Mouse (Mus musculus) neural tube, embryonic 10.5 days (tissue): ENCODE measurements around the gene Tmem273.

Experiments
- DNase-seq: peaks from one replicate; pipeline ENCODE4 v3.0.0-alpha.2; 2017; ENCODE audit warnings: low spot score; ENCODE audit errors: extremely low spot score

Tmem273 gene

DNA sequence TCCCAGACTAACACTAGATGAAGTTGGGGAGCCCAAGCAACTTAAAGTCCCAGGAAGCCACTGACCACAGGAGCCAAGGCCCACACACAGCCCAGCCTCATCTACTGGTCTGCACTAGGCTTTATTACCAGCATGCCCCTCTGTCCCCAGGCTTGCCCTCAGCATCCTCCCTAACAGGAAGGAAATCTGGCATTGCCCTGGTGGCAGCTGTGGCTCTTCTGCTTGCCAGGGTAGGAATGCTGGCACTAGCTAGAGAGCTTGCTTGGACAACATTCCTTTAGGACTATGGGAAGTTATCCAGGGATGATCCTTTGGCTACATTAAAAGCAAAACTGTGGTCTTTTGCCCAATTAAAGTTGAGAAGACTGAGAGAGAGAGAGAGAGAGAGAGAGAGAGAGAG is 24.3 kb downstream of the Tmem273 start:
- no peak for DNase-seq

DNA sequence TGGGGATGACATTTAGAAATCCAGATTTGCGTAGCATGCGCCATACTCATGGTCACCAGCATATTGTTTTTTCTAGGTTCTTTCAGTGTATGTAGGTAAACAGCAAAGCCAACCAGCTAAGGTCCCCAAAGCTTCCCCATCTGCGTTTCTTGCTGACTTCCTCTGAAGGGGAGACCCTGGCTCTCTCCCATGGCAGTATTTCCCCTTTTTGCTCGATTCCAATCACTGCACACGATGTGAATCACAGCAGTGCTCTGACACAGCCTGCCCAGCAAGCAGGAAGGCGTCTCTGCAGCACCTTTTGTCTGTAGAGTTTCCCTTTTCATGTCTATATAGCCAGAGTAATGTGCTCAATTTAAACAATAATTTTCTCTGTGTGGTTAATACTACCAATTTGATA is 26.7 kb downstream of the Tmem273 start:
- no peak for DNase-seq

DNA sequence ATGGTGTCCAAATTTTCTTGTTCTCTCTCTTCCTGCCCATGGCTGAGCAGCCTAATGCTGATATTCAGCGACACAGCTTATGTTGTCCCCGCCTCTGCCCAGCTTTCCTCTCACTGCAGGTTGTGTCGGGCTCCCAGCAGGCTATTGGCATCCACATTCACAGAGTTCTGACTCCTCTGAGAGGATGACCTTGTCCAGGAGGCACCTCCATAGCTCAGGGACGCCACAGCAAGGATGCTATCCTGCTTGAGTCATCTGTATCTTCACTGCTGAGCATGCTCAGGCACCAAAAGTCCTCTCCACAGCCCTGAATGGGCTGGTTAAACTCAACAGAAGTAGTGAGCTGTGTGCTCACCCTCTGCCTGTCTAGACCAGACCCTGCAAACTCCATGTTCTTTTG is 29.2 kb downstream of the Tmem273 start:
- DNase-seq = no peak

DNA sequence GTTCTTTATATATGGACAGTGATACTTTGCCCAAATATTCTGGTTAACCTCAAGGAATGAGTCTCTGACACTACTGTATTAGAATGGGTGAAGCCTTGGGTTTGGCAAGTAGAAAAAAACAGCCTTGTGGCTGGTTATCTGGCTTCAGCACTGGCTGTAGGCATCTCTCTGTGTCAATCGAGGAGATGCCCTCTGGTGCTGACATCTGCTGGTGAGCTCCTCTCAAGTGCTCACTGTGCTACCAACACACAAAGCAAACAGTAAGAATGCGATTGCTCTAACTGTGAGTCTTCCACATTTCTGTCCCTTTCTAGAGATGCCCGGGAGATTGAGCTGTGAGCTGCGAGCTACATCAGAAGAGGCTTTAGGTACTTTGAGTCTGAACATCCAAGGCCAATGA is 30.8 kb downstream of the Tmem273 start:
- DNase-seq = no peak

DNA sequence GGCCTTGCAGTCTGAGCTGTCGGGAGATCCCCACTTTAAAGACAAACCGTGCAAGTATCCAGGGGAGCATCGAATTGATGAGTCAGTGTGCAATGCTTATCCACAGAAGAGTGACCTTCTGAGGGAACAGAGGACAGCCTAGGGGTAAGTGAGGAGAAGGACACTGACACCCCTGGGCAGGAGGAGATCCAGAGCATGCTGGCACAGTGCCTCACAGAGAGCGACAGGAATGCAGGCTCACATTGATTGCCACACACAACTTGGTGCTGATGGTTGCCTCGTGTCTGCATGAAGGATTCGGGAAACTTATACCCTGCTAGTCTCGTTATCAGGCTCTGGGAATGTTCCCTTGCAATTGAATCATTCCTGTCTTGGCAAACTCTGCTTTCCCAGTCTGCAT is 31.5 kb downstream of the Tmem273 start:
- no peak for DNase-seq

DNA sequence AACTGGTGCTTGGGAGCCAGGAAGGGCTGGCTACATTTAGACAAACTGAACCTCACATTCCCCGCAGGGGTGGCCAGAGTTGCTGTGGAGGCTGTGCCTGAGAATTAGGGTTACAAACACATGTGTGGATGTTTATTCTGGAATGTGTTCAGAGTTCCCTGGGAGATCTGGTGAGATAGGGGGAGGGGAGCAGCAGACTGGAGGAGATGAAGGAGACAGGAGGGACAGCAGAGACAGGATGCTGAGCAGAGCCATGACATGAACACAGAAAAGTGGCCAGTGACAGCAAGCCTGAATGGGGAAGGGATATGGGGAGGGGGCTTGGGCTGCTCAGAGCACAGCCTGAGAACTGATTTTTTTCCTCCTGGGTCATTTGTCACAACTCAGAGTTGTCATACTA is 33.5 kb downstream of the Tmem273 start:
- no peak for DNase-seq

DNA sequence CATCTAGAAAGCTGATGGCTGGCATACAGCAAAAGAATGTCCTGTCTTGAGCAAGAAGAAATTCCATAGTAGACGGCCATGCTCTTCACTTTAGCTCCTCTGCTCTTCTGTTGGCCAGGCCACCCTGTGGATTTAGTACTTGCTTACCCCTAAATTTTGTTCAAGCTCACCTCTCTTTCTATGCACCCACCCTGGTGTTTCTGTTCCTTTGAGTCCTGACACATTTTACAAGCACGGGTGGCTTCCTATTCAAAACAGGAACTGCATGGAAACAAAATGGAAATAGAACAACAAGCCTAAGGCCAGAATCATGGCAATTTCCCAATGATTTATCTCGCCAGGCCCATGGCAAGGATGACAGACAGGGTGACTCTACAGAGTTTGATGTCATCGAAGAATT is 37.0 kb downstream of the Tmem273 start:
- DNase-seq = no peak

DNA sequence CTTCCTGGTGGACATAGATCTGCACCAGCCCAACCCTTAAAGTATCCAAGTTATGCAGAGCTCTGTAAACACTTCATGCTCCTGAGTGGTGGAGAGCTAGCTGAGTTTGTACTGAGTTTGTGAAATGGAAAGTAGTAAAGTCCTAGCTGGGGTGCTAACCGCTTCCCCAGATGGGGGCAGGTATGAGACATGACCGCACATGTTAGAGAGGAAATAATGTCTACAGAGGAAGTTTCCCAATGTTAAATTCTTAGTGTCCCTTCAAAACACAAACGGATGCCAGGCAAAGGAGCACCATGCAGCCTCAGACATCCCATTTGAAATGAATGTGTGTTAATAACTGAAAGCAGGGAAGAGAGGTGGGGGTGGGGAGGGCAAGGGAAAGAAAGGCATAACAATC is 38.1 kb downstream of the Tmem273 start:
- DNase-seq = no peak

DNA sequence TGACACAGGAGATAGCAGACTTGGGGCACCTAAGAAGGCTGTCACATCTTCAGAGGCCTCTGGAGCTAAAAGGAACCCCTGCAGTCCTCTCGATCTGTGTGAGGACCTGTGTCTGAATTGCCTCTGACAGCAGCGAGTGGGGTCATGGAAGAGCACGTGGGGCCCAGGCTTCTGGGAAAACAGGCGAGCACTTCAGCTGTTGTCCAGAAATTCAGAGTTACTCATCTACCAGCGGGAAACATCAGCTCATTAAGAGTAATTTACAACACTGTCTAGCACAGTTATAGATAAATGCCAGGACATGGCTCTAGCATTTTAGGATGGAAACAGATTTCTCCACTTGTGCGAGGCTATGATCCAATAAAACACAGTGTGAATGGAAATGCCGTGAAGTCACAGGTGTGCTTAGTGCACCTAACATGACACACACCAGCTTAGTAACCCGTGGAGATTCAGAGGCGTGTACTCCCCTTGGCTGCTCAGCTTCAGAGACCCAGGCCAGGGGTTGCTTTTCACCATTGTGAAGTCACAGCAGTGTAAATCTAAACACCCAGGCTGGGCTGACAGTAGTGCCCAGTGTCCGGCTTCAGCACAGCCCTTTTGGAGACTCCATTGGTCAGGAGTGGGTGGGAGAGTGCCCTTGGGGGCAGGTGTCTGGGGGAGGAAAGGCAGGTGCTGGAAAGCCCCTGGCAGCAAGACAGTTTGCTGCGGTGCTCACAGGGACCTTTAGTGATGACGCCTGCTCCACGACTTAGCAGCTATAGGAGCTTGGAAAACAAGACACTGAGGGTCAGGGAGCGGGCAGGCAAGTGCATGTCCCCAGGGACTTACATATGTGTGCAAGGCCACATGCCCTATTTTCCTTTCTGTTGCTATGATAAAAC is 38.7 kb downstream of the Tmem273 start:
- no peak for DNase-seq

DNA sequence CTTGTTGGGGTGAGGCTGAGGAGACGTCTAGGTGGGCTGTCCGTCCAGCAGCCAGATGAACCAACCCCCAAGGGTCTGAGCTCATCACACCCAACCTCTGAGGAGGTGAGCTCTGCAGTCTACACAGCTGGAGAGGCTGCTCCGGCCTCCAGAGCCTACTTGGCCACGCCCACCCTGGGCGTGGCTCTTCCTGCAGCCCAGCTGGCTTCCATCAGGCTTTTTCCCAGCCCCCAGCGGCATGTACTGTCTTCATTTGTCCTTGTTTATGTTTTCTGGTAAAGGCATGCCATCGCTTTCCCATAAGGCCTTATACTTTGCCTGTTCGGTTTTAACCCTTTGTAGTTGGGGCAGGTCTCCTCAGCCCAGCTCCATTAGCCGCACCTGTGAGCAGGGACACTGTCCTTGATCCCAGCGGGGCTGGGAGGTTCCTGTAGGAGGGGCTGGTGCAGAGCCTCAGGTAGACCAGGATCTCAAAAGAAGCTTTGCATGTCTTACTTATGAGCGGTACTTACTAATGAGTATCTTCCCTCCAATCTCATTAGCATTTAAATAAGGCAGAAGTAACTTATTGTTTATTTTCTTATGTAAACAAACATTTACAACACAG is 39.8 kb downstream of the Tmem273 start:
- DNase-seq = peak; percentile 64

DNA sequence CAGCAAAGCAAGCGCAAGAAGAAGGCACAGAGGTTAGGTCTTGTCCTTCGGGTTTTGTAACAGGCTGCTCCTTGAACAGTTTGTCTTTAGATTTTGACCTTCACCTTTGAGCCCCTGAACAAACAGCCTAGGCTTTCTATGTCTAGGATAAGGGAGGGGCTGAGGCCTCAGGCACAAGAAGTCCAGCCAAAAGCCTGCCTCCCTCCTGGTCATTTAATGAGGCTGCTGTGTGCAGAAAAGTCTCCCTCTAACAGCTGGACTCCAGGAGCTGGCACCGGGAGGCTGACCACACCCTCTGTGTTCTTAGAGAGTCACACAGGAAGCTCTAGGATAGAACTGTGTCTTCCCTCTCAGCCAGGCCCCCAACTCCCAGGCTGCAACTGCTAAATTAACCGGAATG is 41.4 kb downstream of the Tmem273 start:
- DNase-seq = no peak

DNA sequence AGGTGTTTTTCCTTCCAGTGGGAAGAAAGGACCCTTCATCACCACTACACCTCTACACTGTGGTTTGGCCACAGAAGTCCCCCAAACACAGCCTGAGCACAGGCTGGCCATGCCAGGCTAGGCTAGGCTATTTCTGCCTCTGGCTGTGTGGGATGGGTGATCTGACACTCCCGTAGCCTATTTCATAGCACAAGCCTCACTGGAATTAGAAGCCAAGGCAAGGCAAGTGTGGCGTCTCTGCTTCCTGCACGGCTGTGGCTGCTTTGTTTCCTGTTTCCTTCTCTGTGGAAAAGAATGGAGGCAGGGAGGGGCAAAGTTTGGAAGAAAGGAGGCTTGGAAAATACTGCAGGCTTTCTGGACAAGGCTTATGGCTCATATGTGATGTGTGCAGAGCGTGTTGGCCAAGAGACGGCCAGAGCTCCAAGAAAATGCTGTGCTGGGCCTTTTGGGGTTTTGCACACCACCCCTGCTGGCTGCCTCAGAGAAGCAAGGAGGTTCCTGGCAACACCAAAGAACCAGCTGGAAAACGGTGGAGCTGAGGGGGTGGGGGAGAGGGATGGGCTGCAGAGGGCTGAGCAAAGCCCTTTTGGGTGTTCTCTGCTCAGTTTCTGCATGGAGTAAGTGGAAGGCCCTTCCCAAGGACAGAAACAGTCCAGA is 42.4 kb downstream of the Tmem273 start:
- DNase-seq = no peak

DNA sequence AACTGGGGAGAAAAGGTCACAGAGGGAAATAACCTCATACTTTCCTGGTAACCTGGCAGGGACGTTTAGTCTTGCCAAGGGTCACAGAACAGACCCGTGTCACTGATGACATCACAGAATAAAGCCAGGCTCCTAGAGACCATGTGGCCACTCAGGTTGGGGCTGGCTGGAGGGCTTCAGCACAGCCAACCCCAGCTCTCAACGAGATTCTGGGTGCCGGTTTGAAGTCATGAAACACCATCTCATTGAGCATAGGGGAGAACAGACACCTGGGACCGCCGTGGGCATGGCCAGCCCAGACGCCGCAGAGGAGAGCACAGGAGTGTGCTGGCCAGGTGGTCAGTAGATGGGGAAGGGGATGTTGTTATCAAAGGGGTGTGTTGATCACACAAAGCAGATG is 48.1 kb downstream of the Tmem273 start, which contains the start of gene Fam170b:
Fam170b (plus strand) TSS at position 116 of the 400 bp plus-strand sequence.
- no peak for DNase-seq

DNA sequence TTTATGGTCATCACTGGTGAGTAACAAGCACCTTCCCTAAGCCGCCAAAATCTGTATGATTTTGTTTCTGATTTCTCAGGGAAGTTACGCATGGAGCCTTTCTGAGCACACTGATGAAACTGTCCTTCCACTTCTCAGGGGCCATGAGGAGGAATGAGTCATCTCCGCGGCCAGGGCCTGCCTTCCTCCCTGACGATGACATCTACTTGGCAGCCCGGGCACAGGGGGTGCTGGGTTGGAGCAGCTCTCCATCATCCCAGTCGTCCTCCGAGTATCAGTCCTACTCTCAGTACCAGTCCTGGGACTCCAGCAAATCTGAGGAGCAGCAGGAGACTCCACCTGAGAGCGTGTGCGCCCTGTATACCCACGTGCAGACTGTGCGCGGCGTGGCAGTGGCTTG is 49.4 kb downstream of the Tmem273 start:
- no peak for DNase-seq

DNA sequence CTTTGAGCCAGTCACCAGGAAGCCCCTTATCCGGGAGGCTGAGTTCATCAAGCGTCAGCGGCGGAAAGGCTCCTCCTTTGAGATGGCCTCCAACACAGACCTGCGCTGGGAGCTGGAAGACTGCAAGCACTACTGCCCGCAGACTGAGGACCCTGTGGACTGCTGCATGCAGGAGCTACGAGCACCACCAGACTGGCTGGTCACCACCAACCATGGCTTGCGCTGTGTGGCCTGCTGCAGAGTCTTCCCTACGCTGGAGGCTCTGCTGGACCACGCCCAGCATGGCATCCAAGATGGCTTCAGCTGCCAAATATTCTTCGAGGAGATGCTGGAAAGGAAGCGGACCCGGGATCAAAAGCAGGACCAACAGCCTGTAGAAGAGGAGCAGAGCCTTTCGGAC is 49.8 kb downstream of the Tmem273 start:
- no peak for DNase-seq

DNA sequence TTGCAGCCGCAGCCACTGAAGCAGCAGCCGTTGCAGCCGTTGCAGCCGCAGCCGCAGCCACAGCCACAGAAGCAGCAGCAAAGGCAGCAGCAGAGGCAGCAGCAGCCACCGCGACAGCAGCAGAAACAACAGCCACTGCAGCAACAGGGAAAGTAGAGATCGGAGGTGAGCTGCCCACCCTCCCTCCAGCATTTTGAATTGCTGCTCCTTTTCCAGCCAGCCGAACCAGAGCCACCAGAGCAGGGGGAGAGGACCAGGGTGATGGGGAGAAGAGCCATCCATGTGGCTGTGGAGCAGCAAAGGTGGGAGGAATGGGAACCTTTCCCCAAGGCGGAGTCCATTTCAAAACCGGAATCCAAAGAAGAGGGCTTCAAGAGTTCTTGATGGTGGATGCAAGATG is 50.4 kb downstream of the Tmem273 start:
- DNase-seq = no peak

DNA sequence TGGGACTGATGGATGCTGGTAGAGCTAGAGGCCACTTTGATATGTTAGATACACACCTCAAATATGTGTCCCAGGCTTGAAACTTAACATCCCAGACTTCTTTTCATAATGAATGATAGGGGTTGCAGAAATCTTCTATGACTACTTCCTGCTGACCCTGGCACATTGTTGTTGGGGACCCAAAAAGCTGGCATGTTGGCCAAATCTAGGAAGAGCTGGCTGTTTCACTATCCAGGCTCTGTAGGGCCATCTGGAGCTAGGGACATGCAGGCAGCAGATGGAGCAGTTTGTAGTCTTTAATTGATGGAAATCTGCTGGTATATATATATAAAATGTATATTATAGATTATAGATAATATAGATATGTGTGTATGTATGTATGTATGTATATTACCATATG is 56.3 kb downstream of the Tmem273 start:
- DNase-seq = no peak

DNA sequence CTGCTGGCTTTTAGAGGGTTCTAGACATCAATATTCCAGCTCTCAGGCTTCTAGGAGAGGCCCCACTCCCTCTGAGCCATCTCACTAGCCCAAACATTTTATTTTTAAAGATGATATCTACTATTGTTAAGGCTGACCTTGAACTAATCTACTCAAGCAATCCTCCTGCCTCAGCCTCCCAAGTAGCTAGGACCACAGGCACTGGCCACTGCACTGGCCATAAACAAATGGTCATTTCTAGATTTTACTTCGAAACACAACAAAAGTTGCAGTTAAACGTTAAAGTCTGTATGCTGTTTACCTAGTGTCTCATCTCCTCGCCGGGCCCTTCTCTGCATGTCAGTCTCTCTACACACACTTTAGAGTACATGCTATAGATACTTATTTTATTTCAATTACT is 68.3 kb downstream of the Tmem273 start:
- no peak for DNase-seq

DNA sequence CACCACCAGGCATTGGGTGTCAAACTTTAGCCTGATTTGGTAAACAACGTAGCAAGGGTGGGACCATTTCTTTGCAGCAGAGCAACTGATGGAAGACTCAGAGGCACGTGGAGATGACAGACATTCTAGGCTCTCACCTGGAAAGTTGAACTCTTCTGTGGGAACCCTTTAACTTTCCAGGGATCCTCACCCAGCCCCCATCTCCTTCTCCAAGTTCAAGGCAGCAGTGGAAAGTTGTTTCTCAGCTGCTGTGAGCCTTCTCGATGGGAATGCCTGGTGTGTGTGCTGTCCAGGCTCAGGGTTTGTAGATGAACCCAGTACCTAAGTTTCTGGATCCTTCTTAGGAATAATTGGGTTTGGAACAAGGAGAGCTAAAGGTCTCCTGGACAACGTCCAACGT is 70.5 kb downstream of the Tmem273 start:
- no peak for DNase-seq

DNA sequence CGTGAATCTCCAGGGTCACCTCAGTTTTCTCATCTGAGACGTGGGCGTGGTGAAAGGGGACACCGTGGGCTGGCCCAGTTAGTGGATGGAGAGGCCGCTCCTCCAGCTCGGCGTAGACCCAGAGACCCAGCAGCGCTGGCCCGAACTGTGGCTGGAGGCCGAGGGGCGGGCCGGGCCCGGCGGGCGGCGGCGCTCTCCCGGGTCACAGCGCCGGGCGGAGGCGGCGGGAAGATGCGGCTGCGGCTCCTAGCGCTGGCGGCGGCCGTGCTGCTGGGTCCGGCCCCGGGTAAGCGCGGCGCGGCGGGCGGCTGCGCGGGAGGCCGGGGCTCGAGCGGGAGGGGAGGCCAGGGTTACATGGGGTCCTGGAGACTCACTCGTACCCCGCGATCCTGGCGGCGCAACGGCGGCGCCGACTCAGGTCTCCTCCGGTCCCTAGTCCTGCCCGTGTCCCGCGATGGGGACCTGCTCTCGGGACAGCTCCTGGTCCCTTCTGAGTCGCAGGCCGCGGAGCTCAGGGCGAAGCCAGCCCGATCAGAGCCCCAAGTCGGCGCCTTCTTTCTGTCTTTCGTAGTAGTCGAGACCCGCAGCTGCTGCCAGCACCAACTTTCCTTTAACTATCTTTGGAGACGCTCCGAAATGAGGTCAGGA is 71.0 kb downstream of the Tmem273 start, which contains the start of gene Vstm4:
Vstm4 (plus strand) TSS at position 76 of the 648 bp plus-strand sequence.
- peak; percentile 76 for DNase-seq

DNA sequence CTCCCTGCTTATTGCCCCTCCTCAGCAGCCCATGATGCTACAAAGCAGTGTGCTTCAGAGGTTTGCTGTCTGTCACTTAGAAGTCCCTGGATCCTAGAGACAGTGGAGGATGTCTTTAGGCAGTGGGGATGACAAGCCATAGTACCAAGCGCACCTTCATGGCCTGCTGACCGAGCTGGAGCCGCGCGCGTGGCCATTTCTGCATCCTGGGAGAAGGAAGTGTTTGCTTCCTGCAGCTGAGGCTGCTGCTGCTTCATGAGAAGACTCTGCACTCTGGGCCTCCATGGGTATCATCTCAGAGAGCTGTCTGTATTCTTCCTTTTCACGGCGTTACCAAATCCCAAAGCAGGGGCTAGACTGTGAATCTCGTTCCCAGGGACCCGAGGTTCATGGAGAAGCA is 72.6 kb downstream of the Tmem273 start:
- no peak for DNase-seq

DNA sequence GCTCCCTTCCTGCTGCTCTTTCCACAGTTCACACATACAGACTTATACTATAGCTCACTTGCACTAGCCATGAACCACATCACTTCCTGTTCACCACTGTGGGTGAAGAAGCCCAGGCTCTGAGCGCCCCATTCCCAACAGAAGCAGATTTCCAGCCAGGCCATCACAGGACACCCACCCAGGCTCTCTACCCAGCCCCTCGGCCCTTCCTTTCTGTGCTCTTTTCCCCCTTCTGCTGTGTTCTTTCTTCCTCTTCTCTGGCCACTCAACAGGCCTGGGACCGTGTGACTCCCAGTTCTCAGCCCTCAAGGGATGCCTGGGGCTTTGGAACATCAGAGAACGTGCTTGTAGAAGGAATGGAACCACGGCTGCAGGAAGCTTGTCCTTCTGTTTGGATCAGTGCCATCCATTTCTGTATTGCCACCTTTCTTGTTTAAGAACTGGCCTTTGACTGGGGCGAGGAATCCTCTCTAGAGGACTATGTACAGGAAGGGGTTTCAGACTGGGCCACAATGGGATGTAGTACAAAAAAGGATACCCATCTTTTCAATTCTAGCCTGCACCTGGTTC is 73.3 kb downstream of the Tmem273 start:
- no peak for DNase-seq
